Mouse (Mus musculus) fat pad, adult 2 months (tissue): ENCODE measurements around the gene Gm49337.
"Not testable (repeated sequence)": the region's sequence is repeated elsewhere in the genome, so short reads cannot be mapped to it uniquely, and the experiment has no call there.

Experiments used
- DNase-seq: peaks from one replicate; pipeline ENCODE4 v3.0.0-alpha.2; 2011; ENCODE audit warnings: low read depth, low spot score; ENCODE audit errors: extremely low read depth

The Gm49337 gene

DNA sequence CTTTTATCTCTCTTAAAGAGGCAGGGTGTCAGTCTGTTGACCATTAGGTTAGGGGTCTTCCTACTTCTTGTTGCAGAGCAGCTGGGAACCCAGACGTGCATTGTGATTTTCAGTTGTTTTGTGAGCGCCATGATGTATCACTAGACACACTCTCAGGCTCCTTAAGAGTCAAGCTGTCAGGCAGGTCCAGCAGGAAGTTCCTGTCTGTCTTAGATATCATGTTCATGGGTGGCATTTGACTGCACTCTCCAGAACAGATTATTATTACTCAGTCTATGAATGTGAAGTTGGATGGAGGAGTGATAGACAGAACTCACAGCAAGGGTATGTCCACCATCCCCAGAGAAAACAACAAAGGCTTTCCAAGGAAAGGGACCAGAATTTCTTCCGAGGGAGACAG lies 31.2 kb downstream of the Gm49337 start:
- no peak for DNase-seq

GRCm38 (mm10) chr4:116206531-116206930 lies 33.3 kb downstream of the Gm49337 start:
- no peak for DNase-seq

DNA sequence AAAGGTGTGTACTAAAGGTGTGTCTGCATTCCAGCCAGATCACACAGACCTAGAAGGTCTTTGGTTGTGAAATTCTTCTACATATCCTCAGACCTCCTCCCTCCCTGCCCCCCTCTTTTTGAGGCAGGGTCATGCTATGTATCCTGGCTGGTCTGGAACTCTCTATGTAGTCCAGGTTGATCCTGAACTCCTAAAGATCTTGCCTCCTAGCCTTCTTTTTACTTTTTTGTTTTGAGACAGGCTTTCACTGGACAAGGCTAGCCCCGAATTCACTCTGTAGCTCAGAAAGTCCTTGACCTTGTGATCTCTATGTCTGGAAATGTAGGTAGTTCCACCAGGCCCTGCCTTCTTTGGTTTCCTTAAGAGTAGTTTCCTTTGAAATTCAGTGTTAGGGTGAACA lies 35.7 kb downstream of the Gm49337 start:
- DNase-seq: no peak

GRCm38 (mm10) chr4:116215895-116216605 lies 42.9 kb downstream of the Gm49337 start:
- DNase-seq: no peak

DNA sequence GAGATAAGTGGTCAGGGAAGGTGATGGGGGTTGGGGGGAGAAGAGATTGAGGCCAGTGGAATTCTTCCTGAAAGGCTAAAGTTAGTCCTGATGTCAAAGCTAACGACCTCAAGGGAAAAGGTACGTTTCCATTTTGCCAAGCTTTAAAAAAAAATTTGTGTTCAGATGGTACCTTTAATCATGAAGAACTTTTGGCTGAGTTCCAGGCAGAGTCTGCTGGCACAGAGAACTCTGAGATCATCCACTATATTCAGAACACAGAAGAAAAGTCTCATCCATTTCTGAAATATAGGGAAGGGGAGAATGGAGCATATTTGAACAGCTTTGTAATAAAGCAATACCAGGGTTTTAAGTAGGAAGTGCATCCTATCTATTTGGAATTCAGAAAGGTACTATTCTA lies 43.9 kb downstream of the Gm49337 start:
- no peak for DNase-seq

GRCm38 (mm10) chr4:116217661-116218060 lies 44.5 kb downstream of the Gm49337 start:
- not testable (repeated sequence) for DNase-seq

GRCm38 (mm10) chr4:116219056-116219455 lies 45.9 kb downstream of the Gm49337 start:
- DNase-seq: no peak

DNA sequence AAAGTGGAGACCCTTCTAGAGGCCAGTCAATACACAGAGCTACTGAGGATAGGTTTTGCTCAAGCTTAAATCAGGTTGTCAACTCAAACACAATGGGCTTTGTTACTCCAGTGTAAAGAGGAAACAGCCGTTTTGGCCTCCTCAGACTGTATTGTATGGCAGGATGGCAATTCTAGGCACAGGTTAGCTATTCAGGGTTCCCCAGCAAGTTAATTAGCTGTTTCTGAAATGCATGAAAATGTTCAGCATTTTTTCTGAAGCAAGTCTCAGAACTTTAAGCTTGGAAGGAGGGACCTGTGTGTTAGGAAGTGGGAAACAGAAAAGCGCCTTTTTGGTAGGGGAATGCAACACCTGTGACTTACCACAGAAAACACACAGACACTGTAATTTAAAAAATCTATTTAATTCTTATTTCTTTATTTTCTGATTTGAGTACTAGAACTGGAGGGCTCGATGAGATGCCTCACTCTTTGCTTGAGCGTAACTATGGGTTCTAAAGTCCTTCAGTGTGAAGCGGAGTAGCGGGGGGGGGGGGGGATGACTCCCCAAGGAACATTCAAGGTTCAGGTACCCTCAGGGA lies 47.0 kb downstream of the Gm49337 start:
- DNase-seq: no peak

- DNase-seq: no peak
Observed at GRCm38 (mm10) chr4:116220780-116221139, 47.6 kb downstream of the Gm49337 start.

- DNase-seq: peak; percentile 65
Observed at GRCm38 (mm10) chr4:116221140-116221851, 48.1 kb downstream of the Gm49337 start, which contains the start of gene Pik3r3. Gene Pik3r3, plus strand, starts transcription at chr4:116221618.

GRCm38 (mm10) chr4:116221996-116222842 lies 49.0 kb downstream of the Gm49337 start:
- no peak for DNase-seq

GRCm38 (mm10) chr4:116222843-116223119 lies 49.6 kb downstream of the Gm49337 start:
- no peak for DNase-seq

GRCm38 (mm10) chr4:116243377-116243776 lies 70.2 kb downstream of the Gm49337 start:
- DNase-seq: no peak

DNA sequence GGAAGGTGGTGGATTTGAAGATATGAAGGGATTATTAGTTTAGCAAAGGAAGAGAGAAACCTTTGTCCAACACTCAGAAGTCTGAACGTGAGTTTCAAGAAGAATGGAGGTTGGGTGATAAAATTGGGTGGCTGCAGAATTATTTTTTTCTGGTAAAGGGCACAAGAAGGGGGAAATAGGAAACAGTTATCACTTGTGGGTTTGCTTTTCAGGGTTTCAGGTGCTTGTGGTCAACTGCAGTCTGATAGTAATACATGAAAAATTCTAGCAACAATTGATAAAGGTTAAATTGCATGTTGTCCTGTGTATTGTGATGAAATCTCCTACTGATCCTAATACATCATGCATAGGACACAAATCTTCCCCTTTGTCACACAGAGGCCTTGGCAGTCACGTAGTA lies 71.1 kb downstream of the Gm49337 start:
- no peak for DNase-seq

DNA sequence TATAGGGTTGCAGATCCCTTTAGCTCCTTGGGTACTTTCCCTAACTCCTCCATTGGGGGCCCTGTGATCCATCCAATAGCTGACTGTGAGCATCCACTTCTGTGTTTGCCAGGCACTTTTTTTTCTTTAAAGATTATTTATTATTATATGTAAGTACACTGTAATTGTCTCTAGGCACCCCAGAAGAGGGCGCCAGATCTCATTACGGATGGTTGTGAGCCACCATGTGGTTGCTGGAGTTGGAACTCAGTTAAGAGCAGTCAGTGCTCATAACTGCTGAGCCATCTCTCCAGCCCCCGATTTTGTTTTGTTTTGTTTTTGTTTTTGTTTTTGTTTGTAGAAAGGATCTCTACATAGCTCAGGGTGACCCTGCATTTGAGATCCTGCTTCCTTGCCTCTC lies 72.7 kb downstream of the Gm49337 start:
- not testable (repeated sequence) for DNase-seq

GRCm38 (mm10) chr4:116249986-116250385 lies 76.8 kb downstream of the Gm49337 start:
- no peak for DNase-seq

DNA sequence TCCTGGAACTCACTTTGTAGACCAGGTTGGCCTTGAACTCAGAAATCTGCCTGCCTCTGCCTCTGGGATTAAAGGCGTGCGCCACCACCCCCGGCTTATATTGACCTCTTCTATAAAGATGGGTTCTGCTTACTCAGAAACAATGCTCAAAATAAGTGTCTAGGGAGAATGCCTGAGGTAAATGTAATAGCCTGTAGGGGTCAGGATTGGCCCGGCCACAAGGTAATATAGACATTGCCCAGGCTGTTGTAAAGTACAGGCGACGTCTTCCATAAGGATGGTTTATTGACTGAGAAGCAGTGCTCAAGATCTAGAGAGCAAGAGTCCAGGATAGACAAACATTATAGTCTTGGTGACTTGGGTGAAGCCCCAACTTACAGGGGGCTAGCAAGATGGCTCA lies 95.0 kb downstream of the Gm49337 start:
- no peak for DNase-seq

- no peak for DNase-seq
Observed at GRCm38 (mm10) chr4:116282211-116282610, 109.0 kb downstream of the Gm49337 start.

- DNase-seq: no peak
Observed at GRCm38 (mm10) chr4:116291561-116291960, 118.4 kb downstream of the Gm49337 start.

DNA sequence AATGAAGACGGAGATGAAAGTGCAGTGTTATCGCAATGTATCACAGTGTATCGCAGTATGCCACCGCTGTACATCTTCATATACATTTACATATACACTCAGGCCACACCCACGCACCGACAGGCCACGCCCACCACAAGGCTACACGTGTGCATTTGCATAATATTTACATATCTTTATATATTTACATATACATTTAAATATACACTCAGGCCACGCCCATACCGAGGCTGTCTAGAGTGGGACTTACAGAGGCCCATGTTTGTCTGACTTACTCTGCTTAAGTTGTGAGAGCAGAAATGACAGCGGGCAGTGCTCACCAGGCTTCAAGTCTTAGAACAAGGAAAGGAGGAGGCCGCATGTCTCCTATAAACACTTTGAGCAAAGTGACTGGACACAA lies 120.1 kb downstream of the Gm49337 start:
- no peak for DNase-seq

DNA sequence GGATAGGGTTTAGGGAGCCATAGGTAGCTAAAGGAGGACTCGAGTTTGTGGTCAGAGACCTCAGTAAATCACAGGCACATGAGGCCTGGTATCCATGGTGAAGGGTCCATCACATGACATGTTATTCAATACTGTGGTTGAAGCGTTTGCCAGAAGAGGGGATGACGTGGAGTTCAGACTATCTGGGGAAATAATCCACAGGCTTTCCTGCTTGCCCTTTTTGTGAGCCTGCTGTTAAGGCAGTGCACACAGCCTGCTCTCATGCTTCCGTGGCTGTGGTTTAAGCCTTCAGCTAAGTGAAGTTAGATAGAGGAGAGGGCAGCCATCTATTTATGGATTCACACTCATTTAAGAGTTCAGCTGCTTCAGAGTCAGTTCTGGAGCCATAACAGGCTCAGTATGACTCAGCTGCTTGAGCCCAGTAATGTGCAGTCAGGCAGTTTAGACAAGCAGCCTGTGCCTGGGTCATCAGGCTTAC lies 127.7 kb downstream of the Gm49337 start:
- DNase-seq: no peak
